Mouse (Mus musculus) embryonic facial prominence, embryonic 11.5 days (tissue): ENCODE data around the gene Camta1. TPM values are rescaled to one million over a fixed set of nuclear protein-coding genes. Genes with fewer than 3 reads are reported as not detected.

Experiments
- ATAC-seq: fragments of 200-750 bp; cut with Nextera tagmentation; replicated peaks from 2 replicates; pipeline ENCODE4 v1.8.0; 2017; ENCODE audit warnings: low read depth; ENCODE audit not compliant: insufficient number of reproducible peaks, low FRiP score, low TSS enrichment
- DNase-seq: peaks from one replicate; pipeline ENCODE4 v3.0.0-alpha.2; 2015; ENCODE audit warnings: low spot score
- H3K27ac ChIP-seq: fragments of 300-500 bp; sonication (generic); replicated peaks from 2 replicates; pipeline ENCODE4 v1.5.1; 2014; ENCODE audit warnings: mild to moderate bottlenecking, low read depth, low read length, control low read depth
- H3K27me3 ChIP-seq: fragments of 300-500 bp; sonication (generic); 2 replicates; pipeline ENCODE4 v1.6.1; 2014; ENCODE audit warnings: mild to moderate bottlenecking, low read length, moderate library complexity, mixed read lengths; ENCODE audit not compliant: control insufficient read depth, insufficient read depth
- H3K36me3 ChIP-seq: fragments of 300-500 bp; sonication (generic); replicated peaks from 2 replicates; pipeline ENCODE4 v1.6.1; 2014; ENCODE audit warnings: low read depth, mild to moderate bottlenecking, low read length, moderate library complexity, mixed read lengths; ENCODE audit not compliant: control insufficient read depth, insufficient read depth
- H3K4me1 ChIP-seq: fragments of 300-500 bp; sonication (generic); 2 replicates; pipeline ENCODE4 v1.6.1; 2014; ENCODE audit warnings: low read length, mixed read lengths; ENCODE audit not compliant: control insufficient read depth, insufficient read depth
- H3K4me2 ChIP-seq: fragments of 300-500 bp; sonication (generic); 2 replicates; pipeline ENCODE4 v1.6.1; 2014; ENCODE audit warnings: low read depth, mild to moderate bottlenecking, control low read depth, low read length, moderate library complexity
- H3K4me3 ChIP-seq: fragments of 300-500 bp; sonication (generic); 2 replicates; pipeline ENCODE4 v1.5.1; 2014; ENCODE audit warnings: low read depth, low read length, control low read depth
- H3K9ac ChIP-seq: fragments of 300-500 bp; sonication (generic); replicated peaks from 2 replicates; pipeline ENCODE4 v1.6.1; 2014; ENCODE audit warnings: mild to moderate bottlenecking, control low read depth, low read length
- H3K9me3 ChIP-seq: fragments of 300-500 bp; sonication (generic); replicated peaks from 2 replicates; pipeline ENCODE4 v1.6.1; 2016; ENCODE audit warnings: mild to moderate bottlenecking, low read length, inconsistent platforms, mixed read lengths; ENCODE audit not compliant: control insufficient read depth
- WGBS: fragments of 180-500 bp; shearing (Covaris S2); extraction: QIAGEN DNeasy Blood & Tissue Kit; methylation state at CpG from one replicate; pipeline ENCODE4 v1.1.7; 2014; 5-methylcytosine and 5-hydroxymethylcytosine counted together
- polyA plus RNA-seq: library from polyadenylated mRNA; unstranded; fragments of >200 nt; fragmentation: Nextera tagmentation; extraction: Ambion mirVana; gene quantifications from 2 replicates; pipeline ENCODE4 v1.2.1, GENCODE M21; 2014

Camta1 gene
- polyA plus RNA-seq, 1 experiment from 2014 or later, result 130 TPM

- no peaks in the 10 kb centered on the region for H3K27me3 ChIP-seq
- H3K9me3 ChIP-seq, result no peaks in the 10 kb centered on the region
- no peak overlapping the region for H3K27ac ChIP-seq
These were observed 306.2 kb downstream of the Camta1 start for GRCm38 (mm10) chr4:151555505-151555904.

GRCm38 (mm10) chr4:151549523-151549922 lies 312.2 kb downstream of the Camta1 start:
- Histone ChIP-seq H3K4me2 (no peak overlapping the region), H3K27me3 (no peaks in the 10 kb centered on the region), H3K9me3 (no peaks in the 10 kb centered on the region), H3K4me3 (no peak overlapping the region), H3K4me1 (no peaks in the 10 kb centered on the region; the same call in 1 of the 2 replicates), H3K36me3 (no peaks in the 10 kb centered on the region), H3K9ac (no peak overlapping the region), H3K27ac (no peak overlapping the region)
- WGBS, result 70% methylated on average over 10 of the region's 10 CpGs
- DNase-seq (no peak), ATAC-seq (no peak)

More at GRCm38 (mm10) chr4:151555505-151555904, 306.2 kb downstream of the Camta1 start:
- Histone ChIP-seq H3K36me3 (no peaks in the 10 kb centered on the region), H3K4me2 (no peak overlapping the region), H3K4me3 (no peak overlapping the region), H3K4me1 (no peaks in the 10 kb centered on the region; the same call in 1 of the 2 replicates), H3K9ac (no peak overlapping the region)
- DNase-seq (no peak), ATAC-seq (no peak)
- 75% methylated on average over 9 of the region's 9 CpGs for WGBS

- Histone ChIP-seq H3K27me3 (no peaks in the 10 kb centered on the region), H3K36me3 (no peaks in the 10 kb centered on the region), H3K4me2 (no peak overlapping the region), H3K9me3 (no peaks in the 10 kb centered on the region), H3K9ac (no peak overlapping the region), H3K4me1 (no peaks in the 10 kb centered on the region), H3K27ac (no peak overlapping the region), H3K4me3 (no peak overlapping the region)
- no peak for ATAC-seq
- 88% methylated on average over 3 of the region's 3 CpGs for WGBS
- DNase-seq, result no peak
These were observed 316.2 kb downstream of the Camta1 start for GRCm38 (mm10) chr4:151545452-151545851.

GRCm38 (mm10) chr4:151544191-151544590 lies 317.5 kb downstream of the Camta1 start:
- no peak for ATAC-seq
- Histone ChIP-seq H3K4me2 (no peak overlapping the region), H3K27me3 (no peaks in the 10 kb centered on the region), H3K9ac (no peak overlapping the region), H3K4me3 (no peak overlapping the region), H3K27ac (no peak overlapping the region), H3K4me1 (no peaks in the 10 kb centered on the region), H3K9me3 (no peaks in the 10 kb centered on the region), H3K36me3 (no peaks in the 10 kb centered on the region)
- no peak for DNase-seq
- WGBS, result 69% methylated on average over 5 of the region's 5 CpGs

- no peak overlapping the region for H3K4me3 ChIP-seq
- no peak overlapping the region for H3K27ac ChIP-seq
- ATAC-seq (no peak), DNase-seq (no peak)
- no peaks in the 10 kb centered on the region for H3K27me3 ChIP-seq
- H3K4me2 ChIP-seq, result no peak overlapping the region
- no peaks in the 10 kb centered on the region for H3K9me3 ChIP-seq
- H3K9ac ChIP-seq, result no peak overlapping the region
- no peaks in the 10 kb centered on the region; the same call in 1 of the 2 replicates for H3K4me1 ChIP-seq
- WGBS, result 70% methylated on average over 6 of the region's 6 CpGs
- no peaks in the 10 kb centered on the region for H3K36me3 ChIP-seq
These were observed 321.1 kb downstream of the Camta1 start for GRCm38 (mm10) chr4:151540546-151540945.

GRCm38 (mm10) chr4:151539881-151540280 lies 321.8 kb downstream of the Camta1 start:
- Histone ChIP-seq H3K27ac (no peak overlapping the region), H3K4me3 (no peak overlapping the region), H3K27me3 (no peaks in the 10 kb centered on the region), H3K4me2 (no peak overlapping the region), H3K36me3 (no peaks in the 10 kb centered on the region), H3K9ac (no peak overlapping the region), H3K9me3 (no peaks in the 10 kb centered on the region), H3K4me1 (no peaks in the 10 kb centered on the region; the same call in 1 of the 2 replicates)
- WGBS, result 75% methylated on average over 5 of the region's 5 CpGs
- no peak for ATAC-seq
- DNase-seq, result no peak

GRCm38 (mm10) chr4:151539167-151539525 lies 322.5 kb downstream of the Camta1 start:
- H3K9ac ChIP-seq, result no peak overlapping the region
- H3K4me3 ChIP-seq, result no peak overlapping the region
- H3K27ac ChIP-seq, result no peak overlapping the region
- no peak overlapping the region for H3K4me2 ChIP-seq
- WGBS, result 72% methylated on average over 10 of the region's 10 CpGs
- no peaks in the 10 kb centered on the region for H3K27me3 ChIP-seq
- ATAC-seq (no peak), DNase-seq (no peak)
- no peaks in the 10 kb centered on the region for H3K36me3 ChIP-seq
- H3K9me3 ChIP-seq, result no peaks in the 10 kb centered on the region
- no peaks in the 10 kb centered on the region; the same call in 1 of the 2 replicates for H3K4me1 ChIP-seq

GRCm38 (mm10) chr4:151538446-151539166 lies 323.1 kb downstream of the Camta1 start:
- Histone ChIP-seq H3K9ac (no peak overlapping the region), H3K27me3 (no peaks in the 10 kb centered on the region), H3K9me3 (no peaks in the 10 kb centered on the region), H3K27ac (no peak overlapping the region), H3K4me2 (no peak overlapping the region), H3K4me3 (no peak overlapping the region), H3K4me1 (no peaks in the 10 kb centered on the region; the same call in 1 of the 2 replicates), H3K36me3 (no peaks in the 10 kb centered on the region)
- 72% methylated on average over 18 of the region's 18 CpGs for WGBS
- DNase-seq, result no peak
- ATAC-seq, result no peak
